Mouse (Mus musculus) heart, adult 2 months (tissue): ENCODE data around the gene Ube2l6.

Source experiments
- CTCF ChIP-seq: fragments of 200-600 bp; IDR thresholded peaks from 2 replicates; pipeline ENCODE4 v1.8.1; 2022; ENCODE audit warnings: antibody characterized with exemption, mild to moderate bottlenecking, moderate library complexity
- EP300 ChIP-seq: fragments of 200-500 bp; IDR thresholded peaks from 2 replicates; pipeline ENCODE4 v1.6.1; 2011; ENCODE audit warnings: low read depth, low read length, control low read depth; ENCODE audit not compliant: insufficient read depth
- POLR2A ChIP-seq: fragments of 200-500 bp; IDR thresholded peaks from 2 replicates; pipeline ENCODE4 v1.6.1; 2011; ENCODE audit warnings: mild to moderate bottlenecking, low read depth, low read length, control low read depth; ENCODE audit not compliant: insufficient read depth

- TF ChIP-seq CTCF (no peak; the same call in 1 of the 2 replicates), POLR2A (peak; percentile 61), EP300 (no peak)
Measured at GRCm38 (mm10) chr2:84798493-84798921, at the start of gene Ube2l6.
